Mouse (Mus musculus) right cerebral cortex, adult 2 months (tissue): ENCODE measurements around the gene 4930480E11Rik.
"Not testable (repeated sequence)": the region's sequence is repeated elsewhere in the genome, so short reads cannot be mapped to it uniquely, and the experiment has no call there.

ENCODE experiments used
- DNase-seq, 2 experiments: peaks; one replicate each; pipeline ENCODE4 v3.0.0; 2021 to 2022; ENCODE audit warnings: low spot score in 2 of 2

The 4930480E11Rik gene

GRCm38 (mm10) chrX:78369343-78369742 lies at the start of gene 4930480E11Rik:
4930480E11Rik (plus strand) TSS chrX:78369643.
- DNase-seq, result no peak

GRCm38 (mm10) chrX:78403346-78403745 lies 33.9 kb downstream of the 4930480E11Rik start:
- DNase-seq, result not testable (repeated sequence)
